Mouse (Mus musculus) midbrain, embryonic 11.5 days (tissue): ENCODE results near the gene Pgs1. TPM values are rescaled to one million over a fixed set of nuclear protein-coding genes. Genes with fewer than 3 reads are reported as not detected.

Experiments used
- ATAC-seq: fragments of 200-750 bp; cut with Nextera tagmentation; 2 replicates; pipeline ENCODE4 v1.8.0; 2017; ENCODE audit warnings: moderate TSS enrichment, moderate library complexity; ENCODE audit not compliant: low FRiP score
- DNase-seq: peaks from one replicate; pipeline ENCODE4 v3.0.0; 2015; ENCODE audit warnings: low spot score; ENCODE audit errors: missing footprints
- H3K27ac ChIP-seq: fragments of 300-500 bp; sonication (generic); 2 replicates; pipeline ENCODE4 v1.5.1; 2014; ENCODE audit warnings: low read depth, low read length
- H3K27me3 ChIP-seq: fragments of 300-500 bp; sonication (generic); 2 replicates; pipeline ENCODE4 v1.6.1; 2014; ENCODE audit warnings: mild to moderate bottlenecking, low read length, moderate library complexity, mixed read lengths; ENCODE audit not compliant: control insufficient read depth, insufficient read depth
- H3K36me3 ChIP-seq: fragments of 300-500 bp; sonication (generic); 2 replicates; pipeline ENCODE4 v1.6.1; 2014; ENCODE audit warnings: mild to moderate bottlenecking, low read length, moderate library complexity, mixed read lengths; ENCODE audit not compliant: control insufficient read depth, insufficient read depth
- H3K4me1 ChIP-seq: fragments of 300-500 bp; sonication (generic); 2 replicates; pipeline ENCODE4 v1.6.1; 2014; ENCODE audit warnings: low read length; ENCODE audit not compliant: control insufficient read depth, insufficient read depth
- H3K4me2 ChIP-seq: fragments of 300-500 bp; sonication (generic); 2 replicates; pipeline ENCODE4 v1.6.1; 2014; ENCODE audit warnings: mild to moderate bottlenecking, moderate library complexity
- H3K4me3 ChIP-seq: fragments of 300-500 bp; sonication (generic); 2 replicates; pipeline ENCODE4 v1.5.1; 2014; ENCODE audit warnings: low read depth, low read length
- H3K9ac ChIP-seq: fragments of 300-500 bp; sonication (generic); 2 replicates; pipeline ENCODE4 v1.6.1; 2014; ENCODE audit warnings: low read length
- H3K9me3 ChIP-seq: fragments of 300-500 bp; sonication (generic); 2 replicates; pipeline ENCODE4 v1.6.1; 2016; ENCODE audit warnings: low read length; ENCODE audit not compliant: control insufficient read depth
- WGBS: fragments of 180-500 bp; shearing (Covaris S2); extraction: QIAGEN DNeasy Blood & Tissue Kit; methylation state at CpG from one replicate; pipeline ENCODE4 v1.1.7; 2014; 5-methylcytosine and 5-hydroxymethylcytosine counted together
- polyA plus RNA-seq: library from polyadenylated mRNA; unstranded; fragments of >200 nt; fragmentation: Nextera tagmentation; extraction: Ambion mirVana; gene quantifications from 2 replicates; pipeline ENCODE4 v1.2.1, GENCODE M21; 2014

Pgs1 gene
- polyA plus RNA-seq, 1 experiment from 2014 or later = 42.7 TPM

DNA sequence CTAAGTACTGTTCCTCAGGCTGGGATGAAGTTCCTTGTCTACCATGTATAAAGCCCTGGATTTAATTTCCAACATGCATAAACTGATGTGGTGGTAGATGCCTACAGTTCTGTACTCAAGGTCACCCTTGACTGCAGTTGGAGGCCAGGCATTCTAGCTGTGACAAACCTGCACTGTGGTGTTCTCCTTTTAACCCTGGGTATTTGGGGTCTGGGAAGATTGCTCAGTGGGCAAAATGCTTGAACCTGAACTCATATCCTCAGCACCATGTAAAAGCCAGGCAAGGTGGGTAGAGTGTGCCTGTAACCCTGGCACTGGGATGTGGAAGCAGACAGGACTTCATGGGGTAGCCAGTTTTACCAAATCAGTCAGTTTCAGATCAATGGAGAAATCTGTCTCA lies 25.5 kb upstream of the Pgs1 start:
- Histone ChIP-seq H3K27me3 (peaks cover 10% of the 10 kb centered on the region), H3K27ac (no peak overlapping the region), H3K9me3 (no peaks in the 10 kb centered on the region), H3K9ac (no peak overlapping the region), H3K4me1 (peaks cover 40% of the 10 kb centered on the region), H3K36me3 (no peaks in the 10 kb centered on the region), H3K4me3 (no peak overlapping the region), H3K4me2 (no peak overlapping the region)
- ATAC-seq (no peak), DNase-seq (no peak)

DNA sequence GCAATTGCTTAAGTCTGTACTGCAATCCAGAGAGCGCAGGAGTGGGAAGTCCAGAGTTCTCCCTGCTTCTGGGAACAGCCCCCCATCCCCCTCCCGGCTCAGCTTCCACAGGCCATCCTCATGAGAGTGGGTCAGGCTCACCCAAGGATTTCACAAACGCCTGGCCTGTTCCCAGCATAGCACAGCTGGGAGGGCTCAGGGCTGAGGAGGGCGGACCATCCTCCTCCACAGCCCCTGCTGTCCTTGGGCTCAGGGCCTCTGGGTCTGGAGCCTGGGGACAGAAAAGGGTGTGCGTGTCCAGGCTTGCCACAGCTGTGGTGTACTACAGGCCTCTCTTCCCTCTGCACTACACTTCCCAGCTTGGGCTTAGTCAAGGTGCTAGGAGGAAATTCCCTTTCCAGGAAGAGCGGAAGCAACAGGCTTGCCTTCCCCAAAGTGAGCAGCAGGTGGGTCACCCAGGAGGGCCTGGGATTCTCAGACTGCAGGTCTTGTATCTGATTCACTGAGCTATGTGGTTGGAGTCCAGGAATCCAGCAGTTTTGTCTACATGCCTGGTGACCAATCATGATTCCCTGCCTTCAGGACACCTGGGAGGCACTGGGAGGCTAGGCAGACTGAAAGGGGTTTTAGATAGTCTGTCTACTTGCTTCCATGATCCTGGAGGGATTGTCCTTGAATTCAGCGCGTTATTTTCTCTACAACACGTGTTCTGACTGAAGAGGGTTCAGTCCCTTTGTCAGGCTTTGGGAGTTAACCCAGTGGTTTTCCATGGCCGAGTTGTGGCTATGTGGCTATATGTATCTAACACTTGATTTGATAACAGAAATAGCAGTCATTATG lies 23.6 kb upstream of the Pgs1 start:
- no peak overlapping the region for H3K4me3 ChIP-seq
- H3K27ac ChIP-seq = peak overlapping the region; percentile 5
- H3K4me1 ChIP-seq = peaks cover 54% of the 10 kb centered on the region
- no peak for ATAC-seq
- H3K36me3 ChIP-seq = no peaks in the 10 kb centered on the region
- peak overlapping the region; percentile 60; the same call in 1 of the 2 replicates for H3K4me2 ChIP-seq
- H3K9me3 ChIP-seq = no peaks in the 10 kb centered on the region
- peak; percentile 88 for DNase-seq
- WGBS = 26% methylated on average over 10 of the region's 10 CpGs
- peaks cover 23% of the 10 kb centered on the region for H3K27me3 ChIP-seq
- peak overlapping the region; percentile 41 for H3K9ac ChIP-seq

DNA sequence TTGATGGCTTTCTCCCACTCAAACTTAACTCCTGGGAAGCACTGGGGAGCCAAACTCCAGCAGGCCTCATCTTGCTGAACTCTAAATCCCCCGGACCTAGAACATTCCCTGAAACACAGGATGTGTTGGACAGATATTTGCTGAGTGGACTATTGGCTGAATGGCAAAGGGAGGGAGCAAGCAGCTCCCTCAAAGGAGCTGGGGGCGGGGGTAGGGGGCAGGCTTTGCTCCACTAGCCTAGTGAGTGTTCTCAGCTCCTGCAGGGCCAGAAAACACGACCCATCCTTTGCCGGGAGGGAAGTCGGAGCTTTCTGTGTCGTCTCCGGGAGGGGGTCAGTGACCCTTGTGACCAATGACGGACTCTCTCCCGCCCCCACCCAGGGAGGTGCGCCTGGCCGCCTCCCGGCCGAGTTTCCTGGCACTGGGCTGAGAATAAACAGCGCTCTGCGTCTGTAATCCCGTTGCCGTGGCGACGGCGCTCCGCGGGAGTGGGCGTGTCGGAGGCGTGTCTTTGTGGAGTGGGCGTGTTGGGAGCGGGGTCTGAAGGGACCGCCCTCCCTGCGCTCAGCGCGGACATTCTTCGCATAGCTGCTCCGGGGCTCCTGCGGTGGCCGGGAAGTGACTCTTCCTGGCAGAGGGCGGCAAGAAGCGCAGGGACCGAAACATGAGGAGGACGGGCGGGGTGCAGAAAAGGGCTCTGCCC lies 22.9 kb upstream of the Pgs1 start:
- WGBS = under 1% methylated on average over 40 of the region's 40 CpGs
- peaks cover 62% of the 10 kb centered on the region for H3K4me1 ChIP-seq

DNA sequence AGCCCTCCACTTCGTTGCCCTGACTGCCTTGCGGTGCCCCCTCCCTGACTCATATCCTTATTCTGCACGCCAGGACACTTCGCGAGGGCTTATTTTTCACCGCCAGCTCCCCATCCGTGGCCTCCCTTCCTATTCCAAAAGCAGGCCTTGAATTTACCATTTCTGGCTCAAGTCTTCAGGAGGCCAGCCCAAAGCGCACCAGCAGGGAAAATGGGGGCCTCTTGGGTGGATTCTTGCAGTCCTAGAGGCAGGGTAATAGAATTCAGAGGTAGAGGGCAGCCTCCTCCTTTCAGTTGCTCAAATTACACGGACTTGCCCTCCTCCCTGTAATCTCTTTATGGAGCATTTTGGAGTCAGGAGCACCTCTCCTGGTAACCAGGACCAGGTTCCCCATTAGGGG lies 22.2 kb upstream of the Pgs1 start:
- Histone ChIP-seq H3K4me2 (peak overlapping the region; percentile 60), H3K27me3 (peaks cover 27% of the 10 kb centered on the region), H3K9me3 (no peaks in the 10 kb centered on the region), H3K27ac (peak overlapping the region; percentile 25; the same call in 1 of the 2 replicates), H3K4me3 (peak overlapping the region; percentile 20), H3K4me1 (peaks cover 66% of the 10 kb centered on the region), H3K9ac (peak overlapping the region; percentile 35; the same call in 1 of the 2 replicates), H3K36me3 (no peaks in the 10 kb centered on the region)
- WGBS = 0% methylated on average over 9 of the region's 9 CpGs
- no peak for DNase-seq
- no peak for ATAC-seq

More for the DNA sequence above, 22.9 kb upstream of the Pgs1 start:
- peak; percentile 100 for DNase-seq
- H3K4me2 ChIP-seq = peak overlapping the region; percentile 60
- peaks cover 27% of the 10 kb centered on the region for H3K27me3 ChIP-seq
- no peaks in the 10 kb centered on the region for H3K9me3 ChIP-seq
- H3K36me3 ChIP-seq = no peaks in the 10 kb centered on the region
- H3K27ac ChIP-seq = peak overlapping the region; percentile 25; the same call in 1 of the 2 replicates
- H3K9ac ChIP-seq = peak overlapping the region; percentile 35; the same call in 1 of the 2 replicates
- H3K4me3 ChIP-seq = peak overlapping the region; percentile 20
- peak; percentile 91 for ATAC-seq

DNA sequence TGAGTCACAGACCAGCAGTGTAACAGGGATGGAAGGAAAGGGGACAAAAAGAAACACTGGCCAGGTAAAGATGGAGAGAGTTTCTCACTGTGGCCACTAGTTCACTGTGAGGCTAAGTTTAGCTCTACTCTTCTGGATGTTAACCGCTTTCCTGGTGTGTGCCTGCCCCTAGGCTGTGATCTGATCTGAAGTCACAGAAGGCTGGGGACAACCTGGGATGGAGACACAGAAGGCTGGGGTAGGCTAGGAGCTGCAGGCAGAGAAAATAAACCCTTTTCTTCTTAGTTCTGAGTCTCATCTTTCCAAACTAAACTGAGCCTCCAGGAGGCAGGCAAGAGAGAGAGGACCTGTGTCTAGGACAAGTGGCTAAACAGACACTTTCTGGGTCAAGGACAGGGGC lies 21.8 kb upstream of the Pgs1 start:
- WGBS = 12% methylated on average over 1 of the region's 1 CpGs
- peaks cover 66% of the 10 kb centered on the region for H3K4me1 ChIP-seq

DNA sequence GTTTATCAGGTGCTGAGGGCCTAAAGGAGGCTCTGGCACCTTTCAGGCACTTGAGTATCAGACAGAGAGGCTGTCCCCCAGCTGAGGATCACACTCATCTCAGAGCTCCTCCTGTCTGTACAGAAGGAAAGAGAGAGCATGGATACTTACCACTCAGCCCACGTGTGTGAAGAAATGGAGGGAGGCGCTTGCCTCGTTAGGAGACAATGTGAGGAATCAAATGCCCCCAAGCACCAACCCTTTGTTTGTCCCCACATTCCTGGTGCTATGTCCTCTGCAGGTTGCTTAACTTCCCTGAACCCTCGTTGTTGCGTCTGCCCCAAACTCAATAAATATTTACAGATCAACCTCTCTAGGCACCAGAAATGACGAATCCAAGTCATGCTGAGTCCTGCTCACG lies 21.0 kb upstream of the Pgs1 start:
- DNase-seq (peak; percentile 89), ATAC-seq (no peak)
- H3K9ac ChIP-seq = no peak overlapping the region
- H3K4me1 ChIP-seq = peaks cover 71% of the 10 kb centered on the region
- peaks cover 27% of the 10 kb centered on the region for H3K27me3 ChIP-seq
- H3K4me3 ChIP-seq = no peak overlapping the region
- no peak overlapping the region for H3K27ac ChIP-seq
- H3K36me3 ChIP-seq = no peaks in the 10 kb centered on the region
- H3K4me2 ChIP-seq = no peak overlapping the region
- 25% methylated on average over 7 of the region's 7 CpGs for WGBS
- no peaks in the 10 kb centered on the region for H3K9me3 ChIP-seq

More for the DNA sequence above, 21.8 kb upstream of the Pgs1 start:
- peak overlapping the region; percentile 35; the same call in 1 of the 2 replicates for H3K9ac ChIP-seq
- no peak overlapping the region; the same call in 1 of the 2 replicates for H3K27ac ChIP-seq
- H3K9me3 ChIP-seq = no peaks in the 10 kb centered on the region
- ATAC-seq (no peak), DNase-seq (peak; percentile 90)
- H3K27me3 ChIP-seq = peaks cover 27% of the 10 kb centered on the region
- no peaks in the 10 kb centered on the region for H3K36me3 ChIP-seq
- H3K4me2 ChIP-seq = peak overlapping the region; percentile 60; the same call in 1 of the 2 replicates
- no peak overlapping the region; the same call in 1 of the 2 replicates for H3K4me3 ChIP-seq

DNA sequence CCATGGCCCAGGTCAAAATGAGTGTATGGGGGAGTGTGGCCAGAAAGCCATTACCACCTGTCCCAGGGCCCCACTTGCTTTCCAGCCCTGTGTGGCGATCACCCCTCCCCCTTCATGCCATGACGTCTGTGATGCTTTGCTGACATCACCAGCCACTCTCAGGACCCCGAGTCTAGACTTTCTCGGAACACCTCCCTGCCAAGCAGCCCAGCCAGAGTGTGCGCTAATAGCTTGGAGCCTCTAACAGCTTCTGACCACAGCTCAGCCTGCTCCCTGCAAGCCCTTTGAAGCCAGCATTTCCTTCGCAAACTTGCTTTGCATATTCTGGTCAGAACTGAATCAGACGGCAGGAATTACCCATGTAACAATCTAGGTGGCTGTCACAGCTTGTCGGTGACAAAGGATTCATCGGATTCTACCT lies 20.5 kb upstream of the Pgs1 start:
- Histone ChIP-seq H3K4me2 (peak overlapping the region; percentile 99; the same call in 1 of the 2 replicates), H3K27ac (no peak overlapping the region), H3K4me3 (no peak overlapping the region), H3K36me3 (no peaks in the 10 kb centered on the region), H3K4me1 (peaks cover 74% of the 10 kb centered on the region), H3K27me3 (peaks cover 31% of the 10 kb centered on the region), H3K9ac (no peak overlapping the region), H3K9me3 (no peaks in the 10 kb centered on the region)
- 10% methylated on average over 9 of the region's 9 CpGs for WGBS
- no peak for ATAC-seq
- peak; percentile 89 for DNase-seq

DNA sequence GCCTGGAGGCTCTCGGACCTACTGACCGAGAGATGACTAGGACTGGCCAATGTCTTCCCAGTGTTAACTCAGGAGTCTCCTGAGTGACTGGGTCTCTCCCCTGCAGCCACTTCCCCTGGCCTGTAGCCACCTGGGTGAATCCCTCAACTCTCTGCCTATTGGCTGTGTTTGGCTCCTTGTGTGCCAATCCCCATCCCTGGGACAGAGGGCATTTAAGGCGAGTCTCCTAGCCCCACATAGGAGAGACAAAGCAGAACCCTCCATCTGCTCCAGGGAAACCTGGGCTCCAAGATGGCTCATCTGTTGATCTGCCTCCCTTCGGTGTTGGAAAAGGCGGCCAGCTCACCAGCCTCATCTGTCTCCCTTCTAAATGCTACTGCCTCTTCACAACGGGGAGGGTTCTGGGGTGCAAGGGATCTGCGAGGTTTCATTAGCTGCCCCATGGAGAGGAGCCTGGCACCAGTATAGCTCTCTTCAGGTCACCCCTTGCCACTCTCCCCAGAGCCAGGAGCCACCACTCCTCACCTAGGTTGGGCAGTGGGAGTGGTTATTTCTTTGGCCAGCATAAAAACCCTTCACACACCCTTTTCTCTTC lies 19.5 kb upstream of the Pgs1 start:
- H3K9ac ChIP-seq = peak overlapping the region; percentile 91
- no peak for ATAC-seq
- H3K27me3 ChIP-seq = peaks cover 34% of the 10 kb centered on the region
- H3K9me3 ChIP-seq = no peaks in the 10 kb centered on the region
- H3K4me1 ChIP-seq = peaks cover 74% of the 10 kb centered on the region
- H3K27ac ChIP-seq = no peak overlapping the region
- peak; percentile 89 for DNase-seq
- no peaks in the 10 kb centered on the region for H3K36me3 ChIP-seq
- H3K4me2 ChIP-seq = peak overlapping the region; percentile 99
- peak overlapping the region; percentile 69 for H3K4me3 ChIP-seq
- WGBS = 23% methylated on average over 7 of the region's 7 CpGs
